Mouse (Mus musculus): ENCODE results near the gene Tmbim6. TPM values are rescaled to one million over a fixed set of nuclear protein-coding genes. Genes with fewer than 3 reads are reported as not detected.

The Tmbim6 gene
- total RNA-seq, 2 experiments from 2014 or later = 309 to 315 TPM

Other genes with a start within 250 kb of the Tmbim6 start
- 100 to 1,000 TPM; 132 to 134 TPM for gene Kcnh3, start 168.0 kb upstream of the Tmbim6 start, total RNA-seq (2021)
- 100 to 1,000 TPM; 116 to 127 TPM for gene Mcrs1, start 140.9 kb upstream of the Tmbim6 start, total RNA-seq (2021)
- gene Prpf40b, start 97.8 kb upstream of the Tmbim6 start, total RNA-seq (2021) = 100 to 1,000 TPM; 101 to 105 TPM
- gene Fam186b, start 97.0 kb upstream of the Tmbim6 start, total RNA-seq (2021) = 1 to 10 TPM; 1.4 to 1.5 TPM
- gene Fmnl3, start 22.4 kb upstream of the Tmbim6 start, total RNA-seq (2021) = 10 to 100 TPM; 12.6 to 14.1 TPM
- 10 to 100 TPM; 35.8 to 38.3 TPM for gene Nckap5l, start 64.9 kb downstream of the Tmbim6 start, total RNA-seq (2021)
- 1 to 10 TPM; 4.3 to 4.8 TPM for gene Bcdin3d, start 81.8 kb downstream of the Tmbim6 start, total RNA-seq (2021)
- 100 to 1,000 TPM; 130 to 135 TPM for gene Faim2, start 135.3 kb downstream of the Tmbim6 start, total RNA-seq (2021)
- gene Aqp2, start 186.2 kb downstream of the Tmbim6 start, total RNA-seq (2021) = not detected
- gene Aqp5, start 197.9 kb downstream of the Tmbim6 start, total RNA-seq (2021) = 1 to 10 TPM; 1.7 to 1.9 TPM
- gene Aqp6, start 208.5 kb downstream of the Tmbim6 start, total RNA-seq (2021) = under 1 TPM in 1 of 2 experiments, not detected in 1; 0.15 TPM

All from left cerebral cortex, postnatal 10 days (tissue).